Mouse (Mus musculus): ENCODE data around the gene Snd1.

Snd1 gene

GRCm38 (mm10) chr6:28710035-28710434, 235.1 kb downstream of the Snd1 start:
- DNase-seq, result no peak

- no peak for DNase-seq
Measured at GRCm38 (mm10) chr6:28717203-28717844, 242.4 kb downstream of the Snd1 start.

GRCm38 (mm10) chr6:28717845-28718237, 242.9 kb downstream of the Snd1 start:
- DNase-seq, result no peak

GRCm38 (mm10) chr6:28720391-28721171, 245.6 kb downstream of the Snd1 start:
- peak; percentile 60 for DNase-seq

- no peak for DNase-seq
Measured at GRCm38 (mm10) chr6:28723059-28723458, 248.1 kb downstream of the Snd1 start.

GRCm38 (mm10) chr6:28724776-28725175, 249.8 kb downstream of the Snd1 start:
- DNase-seq, result no peak

GRCm38 (mm10) chr6:28729236-28729635, 254.3 kb downstream of the Snd1 start:
- no peak for DNase-seq

GRCm38 (mm10) chr6:28729649-28730048, 254.7 kb downstream of the Snd1 start:
- DNase-seq, result no peak

- DNase-seq, result no peak
Measured at GRCm38 (mm10) chr6:28731246-28731645, 256.3 kb downstream of the Snd1 start.

- no peak for DNase-seq
Measured at GRCm38 (mm10) chr6:28733884-28734647, 259.1 kb downstream of the Snd1 start.

- DNase-seq, result no peak
Measured at GRCm38 (mm10) chr6:28735116-28735515, 260.2 kb downstream of the Snd1 start.

GRCm38 (mm10) chr6:28736665-28737064, 261.7 kb downstream of the Snd1 start:
- DNase-seq, result no peak

- no peak for DNase-seq
Measured at GRCm38 (mm10) chr6:28737601-28738000, 262.7 kb downstream of the Snd1 start.

GRCm38 (mm10) chr6:28743586-28743985, 268.6 kb downstream of the Snd1 start:
- peak; percentile 54 for DNase-seq

GRCm38 (mm10) chr6:28745864-28746263, 270.9 kb downstream of the Snd1 start:
- DNase-seq, result no peak

- DNase-seq, result no peak
Measured at GRCm38 (mm10) chr6:28747025-28747424, 272.1 kb downstream of the Snd1 start.

GRCm38 (mm10) chr6:28747931-28748670, 273.2 kb downstream of the Snd1 start:
- peak; percentile 93 for DNase-seq

- peak; percentile 54 for DNase-seq
Measured at GRCm38 (mm10) chr6:28749224-28749623, 274.3 kb downstream of the Snd1 start.

GRCm38 (mm10) chr6:28751186-28751585, 276.2 kb downstream of the Snd1 start:
- DNase-seq, result no peak

GRCm38 (mm10) chr6:28753217-28753616, 278.3 kb downstream of the Snd1 start:
- DNase-seq, result no peak

- DNase-seq, result no peak
Measured at GRCm38 (mm10) chr6:28753681-28754080, 278.7 kb downstream of the Snd1 start.

- no peak for DNase-seq
Measured at GRCm38 (mm10) chr6:28754127-28754898, 279.4 kb downstream of the Snd1 start.

Data from cerebellum, adult 9-10 months (tissue).